Mouse (Mus musculus) mouse trophoblast stem cell (cell line): ENCODE measurements around the gene Rhbg.
"Not testable (repeated sequence)": the region's sequence is repeated elsewhere in the genome, so short reads cannot be mapped to it uniquely, and the experiment has no call there.

Experiments used
- in situ Hi-C, 2 experiments: fragments of 300-500 bp; cut with MseI, MboI; formaldehyde crosslinking; loops; 2 replicates in 1 of 2; 3 replicates in 1 of 2; pipeline ENCODE4 v1.15.1; 2025

Gene Rhbg

DNA sequence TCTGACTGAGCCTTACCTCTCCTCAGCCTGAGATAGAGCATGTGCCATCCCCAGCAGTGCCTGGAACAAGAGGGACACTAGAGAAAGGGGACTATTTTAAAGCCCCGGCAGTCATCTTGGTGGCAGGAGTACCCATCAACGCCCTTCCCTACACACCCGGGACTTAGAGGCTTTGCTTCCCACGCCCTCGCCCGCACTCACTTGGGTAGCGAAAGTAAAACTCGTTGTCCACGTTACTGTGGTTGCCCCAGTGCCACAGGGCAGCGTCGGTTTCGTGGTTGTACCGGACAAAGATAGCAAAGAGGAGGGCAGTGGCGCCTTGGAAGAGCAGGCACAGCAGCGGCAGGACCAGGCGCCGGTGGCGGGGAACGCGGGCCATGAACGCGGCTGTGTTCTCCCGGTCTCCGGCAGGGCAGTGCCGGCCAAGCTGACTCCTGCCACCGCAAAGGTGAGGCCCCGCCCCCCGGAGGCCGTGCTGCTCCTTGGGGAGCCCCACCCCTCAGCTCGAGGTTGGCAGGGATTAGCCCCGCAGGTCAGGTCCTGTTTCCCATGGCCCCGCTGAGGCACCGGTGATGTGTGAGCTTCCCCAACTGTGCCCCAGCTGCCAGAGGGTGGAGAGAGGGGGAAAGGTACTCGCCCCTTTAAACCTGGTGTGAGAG, at the start of gene Rhbg:
TSS of gene Rhbg (minus strand) at position 442 of the 659 bp plus-strand sequence.
- in situ Hi-C loops, result no loop called here

DNA sequence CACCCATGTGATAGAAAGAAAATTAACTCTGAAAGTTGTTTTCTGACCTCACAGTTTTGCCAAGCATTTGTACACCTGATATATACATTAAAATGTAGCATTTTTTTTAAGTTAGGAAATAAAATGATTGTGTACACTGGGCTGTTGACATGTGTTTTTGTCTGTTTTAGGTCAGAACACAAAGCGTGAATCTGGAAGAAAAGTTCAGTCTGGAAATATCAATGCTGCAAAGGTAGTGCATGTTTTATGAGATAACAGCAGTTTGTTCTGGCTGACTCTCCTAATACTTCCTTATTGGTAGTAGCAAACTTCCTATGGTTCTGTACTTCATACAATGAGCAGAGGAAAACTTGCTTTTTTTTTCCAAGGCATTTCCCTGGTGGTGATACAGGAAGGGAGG, 44.7 kb upstream of the Rhbg start:
- in situ Hi-C loops, result no loop called here

DNA sequence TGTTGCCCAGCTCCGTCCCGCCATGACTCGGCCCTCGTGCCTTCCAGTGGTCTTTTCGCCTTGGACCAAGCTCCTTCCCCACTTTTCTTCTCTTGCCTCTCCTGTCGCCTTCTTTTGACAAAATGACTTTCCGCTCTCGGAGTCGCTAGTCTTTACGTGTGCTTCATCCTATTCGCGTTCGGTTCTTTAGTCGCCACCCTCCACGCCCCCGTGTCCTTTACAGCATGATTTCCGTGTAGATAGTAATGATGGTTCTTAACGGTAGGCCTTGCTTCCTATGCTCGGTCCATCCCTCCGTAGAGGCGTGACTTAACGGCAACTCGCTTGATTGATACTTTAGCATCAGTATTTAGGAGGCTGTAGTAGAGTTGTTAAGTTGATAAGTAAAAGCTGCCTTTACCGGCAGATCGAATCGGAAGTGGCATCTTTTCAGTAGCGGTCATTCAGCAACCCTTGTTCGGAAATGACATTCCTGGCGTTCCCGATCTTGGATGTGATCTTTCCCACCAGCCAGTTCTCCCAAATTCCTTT, 42.9 kb upstream of the Rhbg start:
- in situ Hi-C loops, result no loop called here

DNA sequence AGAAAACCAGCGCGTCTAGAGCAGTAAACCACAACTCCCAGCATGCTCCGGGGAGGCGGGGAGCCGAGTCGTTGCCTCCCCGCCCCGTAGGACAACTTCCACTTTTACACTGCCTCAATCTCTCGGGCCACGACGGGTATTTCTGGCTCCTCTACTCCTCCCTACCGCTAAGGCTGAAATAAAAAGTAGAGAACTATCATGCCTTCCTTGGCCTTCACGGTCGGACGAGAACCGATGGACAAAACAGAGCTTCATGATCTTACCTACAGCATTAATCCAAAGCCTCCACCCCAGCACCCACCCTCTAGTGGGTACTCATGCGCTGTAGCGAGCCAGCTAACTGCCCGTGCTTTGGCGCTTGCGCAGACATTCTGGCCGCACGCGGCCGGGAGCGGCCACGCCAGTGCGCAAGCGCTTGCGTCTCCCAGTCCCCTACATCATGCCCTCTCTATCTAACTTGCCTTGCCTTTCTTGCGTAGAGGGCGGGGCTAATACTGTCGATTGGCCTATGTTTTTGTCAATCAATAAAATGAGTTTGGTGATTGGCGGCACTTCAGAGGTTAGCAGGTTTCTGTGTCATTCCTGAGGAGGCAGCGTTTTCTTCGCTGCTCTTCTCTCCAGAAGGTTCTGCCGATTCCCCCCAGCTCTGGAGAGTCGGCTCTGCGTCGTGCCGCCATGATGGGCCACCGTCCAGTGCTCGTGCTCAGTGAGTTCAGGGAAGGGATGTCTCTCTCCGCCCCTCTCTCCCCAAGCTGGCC, 42.2 kb upstream of the Rhbg start, which contains the start of the genes Tsacc and Cct3:
TSS of gene Tsacc (minus strand) at position 439 of the 758 bp plus-strand sequence.
TSS of gene Cct3 (plus strand) at position 556 of the 758 bp plus-strand sequence.
- in situ Hi-C loops, result no loop called here

DNA sequence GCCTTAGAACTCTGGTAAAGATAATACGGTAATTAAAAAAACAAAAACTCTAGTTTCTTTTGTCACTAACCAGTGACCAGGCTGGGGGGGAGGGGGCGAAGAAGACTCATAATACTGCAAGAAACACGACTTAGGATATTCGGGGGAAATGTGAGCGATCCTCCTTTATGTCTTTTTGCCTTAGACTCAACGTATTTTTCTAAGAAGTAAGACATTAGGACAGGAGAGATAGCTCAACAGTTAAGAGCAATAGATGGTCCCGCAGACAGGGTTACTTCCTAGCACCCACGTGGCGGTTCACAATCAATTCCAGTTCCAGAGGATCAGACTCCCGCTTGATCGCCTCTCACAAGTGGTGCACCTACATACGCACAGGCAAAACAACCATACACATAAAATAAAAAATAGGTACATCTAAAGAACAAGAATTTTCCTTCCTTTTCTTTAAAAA, 41.6 kb upstream of the Rhbg start:
- in situ Hi-C loops, result no loop called here

DNA sequence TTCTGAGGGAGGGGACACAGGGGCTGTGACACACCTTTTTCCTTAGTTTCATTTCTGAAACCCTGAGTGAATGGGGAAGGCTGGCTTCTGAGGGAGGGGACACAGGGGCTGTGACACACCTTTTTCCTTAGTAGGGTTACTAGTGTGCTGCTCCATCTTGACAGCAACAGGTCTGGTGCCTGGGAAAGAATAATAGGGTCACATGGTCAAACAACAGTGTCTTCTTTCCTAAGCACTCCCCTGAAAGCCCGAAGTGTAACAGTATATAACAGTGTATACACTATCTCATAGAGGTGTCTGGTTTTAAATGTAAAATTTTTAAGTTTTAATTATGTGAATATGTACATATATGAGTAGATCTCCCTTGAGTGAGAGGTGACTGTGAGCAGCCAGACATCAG, 40.8 kb upstream of the Rhbg start:
- in situ Hi-C loops, result not testable (repeated sequence)

DNA sequence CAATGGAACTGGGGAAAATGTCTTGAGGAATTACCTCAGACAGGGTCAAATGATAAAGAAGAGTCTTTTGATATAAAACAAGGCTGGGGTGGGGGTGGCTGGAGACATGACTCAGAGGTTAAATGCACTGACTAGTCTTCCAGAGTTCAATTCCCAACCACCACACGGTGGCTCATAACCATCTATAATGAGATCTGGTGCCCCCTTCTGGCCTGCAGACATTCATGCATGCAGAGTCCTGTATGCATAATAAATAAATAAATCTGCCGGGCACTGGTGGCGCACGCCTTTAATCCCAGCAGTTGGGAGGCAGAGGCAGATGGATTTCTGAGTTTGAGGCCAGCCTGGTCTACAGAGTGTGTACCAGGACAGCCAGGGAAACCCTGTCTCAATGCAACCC, 37.5 kb upstream of the Rhbg start:
- in situ Hi-C loops, result no loop called here

DNA sequence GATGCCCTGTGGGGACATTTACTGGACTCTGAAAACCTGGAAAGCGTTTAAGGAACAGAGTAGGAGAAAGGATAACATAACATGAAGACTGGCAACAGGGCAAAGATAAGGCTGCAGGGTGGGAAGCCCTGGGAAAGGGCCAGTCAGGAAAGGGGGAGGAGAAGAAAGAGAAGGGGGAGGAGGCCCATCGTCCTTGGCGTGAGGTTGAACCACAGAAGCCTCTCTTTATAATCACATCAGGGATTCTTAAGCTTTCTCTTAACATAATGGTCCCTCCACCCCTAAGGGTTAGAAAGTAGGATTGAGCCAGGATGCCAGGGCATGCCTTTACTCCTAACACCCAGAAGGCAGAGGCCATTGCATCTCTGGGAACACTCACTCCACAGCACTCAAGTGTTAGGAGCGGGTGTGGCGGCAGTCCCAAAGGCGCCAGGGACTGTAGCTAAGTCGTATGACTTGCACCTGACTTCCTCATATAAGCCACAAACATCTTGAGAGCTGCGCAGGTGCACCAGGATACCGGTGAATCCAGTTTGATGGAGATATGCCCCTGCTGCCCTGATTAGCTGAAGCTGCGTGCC, 33.7 kb upstream of the Rhbg start:
- in situ Hi-C loops, result not testable (repeated sequence)

DNA sequence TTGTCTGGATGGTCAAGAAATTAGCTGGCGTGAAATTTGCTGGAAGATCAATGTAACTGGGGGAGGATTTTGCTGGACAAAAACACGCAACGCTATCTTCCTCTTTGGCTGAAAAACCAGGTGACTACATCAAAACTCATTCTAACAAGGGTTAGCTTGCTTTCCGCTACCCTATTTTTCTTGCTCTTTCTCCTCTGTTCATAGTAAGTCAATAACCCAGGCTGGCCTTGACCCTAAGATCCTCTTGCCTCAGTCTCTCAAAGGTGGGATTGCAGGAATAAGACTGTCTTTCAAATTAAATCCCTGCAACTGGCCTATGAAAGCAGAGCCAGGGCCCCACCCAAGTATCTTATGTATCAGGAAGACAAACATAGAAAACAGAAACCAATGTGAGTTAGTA, 32.6 kb upstream of the Rhbg start, which contains the start of gene Gm38392:
TSS of gene Gm38392 (minus strand) at position 101 of the 400 bp plus-strand sequence.
- in situ Hi-C loops, result no loop called here

DNA sequence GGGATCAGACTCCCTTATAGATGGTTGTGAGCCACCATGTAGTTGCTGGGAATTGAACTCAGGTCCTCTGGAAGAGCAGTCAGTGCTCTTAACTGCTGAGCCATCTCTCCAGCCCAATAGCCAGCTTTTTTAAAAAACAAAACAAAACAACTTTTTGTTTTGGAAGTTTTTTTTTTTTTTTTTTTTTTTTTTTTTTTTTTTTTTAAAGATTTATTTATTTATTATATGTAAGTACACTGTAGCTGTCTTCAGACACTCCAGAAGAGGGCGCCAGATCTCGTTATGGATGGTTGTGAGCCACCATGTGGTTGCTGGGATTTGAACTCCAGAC, 31.0 kb upstream of the Rhbg start:
- in situ Hi-C loops, result not testable (repeated sequence)

DNA sequence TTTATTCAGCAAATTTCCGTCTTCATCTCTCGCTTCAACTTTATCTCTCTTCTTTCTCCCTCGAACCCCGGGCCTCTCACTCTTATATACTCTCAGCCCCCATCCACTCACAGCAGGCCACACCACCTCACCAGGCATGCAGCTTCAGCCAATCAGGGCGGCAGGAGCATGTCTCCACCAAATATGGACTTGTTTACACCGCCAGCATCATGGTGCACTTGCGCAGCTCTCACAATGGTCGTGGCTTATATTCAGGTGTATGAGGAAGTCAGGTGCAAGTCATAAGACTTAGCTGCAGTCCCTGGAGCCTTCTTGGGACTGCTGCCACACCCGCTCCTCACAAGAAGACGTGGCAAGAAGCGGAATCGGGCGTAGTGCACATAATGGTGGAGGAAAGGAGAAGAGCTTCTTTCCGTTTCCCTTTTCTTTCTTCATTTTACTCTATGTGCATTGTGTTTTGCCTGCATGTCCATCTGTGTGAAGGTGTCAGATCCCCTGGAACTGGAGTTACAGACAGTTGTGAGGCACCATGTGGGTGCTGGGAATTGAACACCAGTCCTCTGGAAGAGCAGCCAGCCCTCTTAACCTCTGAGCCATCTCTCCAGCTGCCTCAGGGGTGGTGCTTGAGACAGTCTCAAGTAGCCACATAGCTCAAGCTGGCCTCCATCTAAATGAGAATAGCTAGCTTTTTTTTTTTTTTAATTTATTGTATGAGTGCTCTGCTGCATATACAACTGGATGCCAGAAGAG, 30.5 kb upstream of the Rhbg start:
- in situ Hi-C loops, result not testable (repeated sequence)

DNA sequence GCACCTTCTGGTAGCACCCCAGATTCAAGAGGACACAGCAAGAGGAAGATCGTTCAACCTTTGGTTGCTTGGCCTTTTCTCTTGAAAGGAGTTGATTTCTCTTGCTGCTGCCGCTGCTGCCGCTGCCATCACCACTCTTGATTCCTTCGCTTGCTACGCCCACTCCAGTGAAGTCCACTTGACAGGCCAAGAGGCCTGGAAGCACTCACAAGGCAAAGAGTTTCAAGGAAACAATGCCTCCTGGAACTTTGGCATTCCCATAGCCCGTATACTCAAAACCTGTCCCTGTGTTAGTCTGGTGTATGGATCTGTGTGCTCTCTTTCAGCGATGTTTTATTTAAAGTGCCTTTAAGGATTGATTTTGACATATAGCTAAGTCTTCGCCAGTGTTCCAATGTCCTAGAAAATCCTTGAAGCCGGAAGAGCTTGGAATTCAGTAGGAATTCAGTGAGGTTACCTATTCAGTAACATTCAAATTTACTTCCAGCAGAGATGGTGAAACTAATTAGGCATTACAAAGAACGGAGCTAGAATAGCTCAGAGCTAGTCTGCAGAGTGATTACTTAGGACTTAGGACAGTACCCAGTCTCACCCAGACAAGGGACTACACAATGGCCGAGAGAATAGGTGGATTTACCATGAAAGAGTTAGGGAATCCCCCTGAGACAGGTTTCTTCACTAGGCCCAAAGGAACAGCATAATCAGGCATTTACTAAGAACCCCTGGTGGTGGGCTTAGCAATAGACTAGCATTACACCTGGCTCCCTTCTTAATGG, 26.8 kb upstream of the Rhbg start:
- in situ Hi-C loops, result not testable (repeated sequence)

DNA sequence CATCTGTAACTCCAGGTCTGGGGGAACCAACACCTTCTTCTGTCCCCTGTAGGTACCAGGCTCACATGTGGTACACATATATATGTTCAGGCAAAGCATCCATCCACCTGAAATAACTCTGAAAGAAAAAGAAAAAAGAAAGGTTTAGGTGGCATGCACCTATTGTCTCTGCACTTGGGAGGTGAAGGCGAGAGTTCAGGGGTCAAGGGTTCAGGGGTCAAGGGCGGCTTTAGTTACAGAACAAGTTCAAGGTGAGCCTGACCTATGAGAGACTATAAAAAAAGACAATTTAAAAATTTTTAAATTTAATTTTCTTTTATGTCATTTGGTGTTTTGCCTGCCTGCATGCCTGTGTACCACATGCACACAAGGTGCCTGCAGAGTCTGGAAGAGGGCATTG, 25.5 kb upstream of the Rhbg start:
- in situ Hi-C loops, result no loop called here

DNA sequence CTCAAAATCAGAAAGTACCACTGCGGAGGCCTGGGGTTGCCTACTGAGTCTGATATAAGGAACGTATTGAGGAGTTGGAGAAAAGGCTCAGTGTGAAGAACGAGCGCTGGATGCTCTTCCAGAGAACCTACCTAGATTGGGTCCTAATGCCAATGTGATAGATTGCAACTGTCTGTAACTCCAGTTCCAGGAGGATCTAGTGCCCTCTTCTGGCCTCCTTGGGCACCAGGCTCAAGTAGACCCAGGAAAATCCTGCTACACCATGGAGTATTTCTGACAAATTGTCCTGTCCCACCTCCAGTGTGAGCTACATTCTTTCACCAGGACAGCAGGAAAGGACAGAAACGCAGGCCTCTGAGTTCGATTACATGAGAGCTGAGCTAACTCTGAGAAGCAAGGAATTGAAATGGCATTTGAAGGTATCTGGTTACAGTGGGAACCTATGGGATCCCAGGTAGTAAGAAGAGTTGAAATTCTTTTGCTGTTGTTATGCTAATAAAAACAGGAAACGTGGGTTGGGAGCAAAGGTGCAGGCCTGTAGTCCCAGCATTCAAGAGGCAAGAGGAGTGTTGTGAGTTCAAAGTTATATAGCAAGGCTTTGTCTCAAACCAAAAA, 22.1 kb upstream of the Rhbg start:
- in situ Hi-C loops, result no loop called here

DNA sequence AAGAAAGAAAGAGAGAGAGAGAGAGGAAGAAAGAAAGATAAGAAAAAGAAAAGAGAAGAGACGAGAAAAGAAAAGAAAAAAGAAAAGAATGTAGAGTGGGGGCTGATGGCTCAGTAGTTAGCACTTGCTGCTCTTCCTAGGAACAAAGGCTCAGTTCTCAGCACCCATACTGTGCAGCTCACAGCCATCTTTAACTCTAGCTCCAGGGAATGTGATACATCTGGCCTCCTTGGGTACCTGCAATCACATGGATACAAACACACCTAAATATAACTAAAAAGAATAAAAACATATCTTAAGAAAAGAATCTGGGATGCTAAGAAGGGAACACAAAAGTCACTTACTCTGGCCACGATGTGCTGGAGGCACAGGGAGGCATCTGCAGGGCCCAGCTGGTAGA, 21.6 kb upstream of the Rhbg start:
- in situ Hi-C loops, result no loop called here

DNA sequence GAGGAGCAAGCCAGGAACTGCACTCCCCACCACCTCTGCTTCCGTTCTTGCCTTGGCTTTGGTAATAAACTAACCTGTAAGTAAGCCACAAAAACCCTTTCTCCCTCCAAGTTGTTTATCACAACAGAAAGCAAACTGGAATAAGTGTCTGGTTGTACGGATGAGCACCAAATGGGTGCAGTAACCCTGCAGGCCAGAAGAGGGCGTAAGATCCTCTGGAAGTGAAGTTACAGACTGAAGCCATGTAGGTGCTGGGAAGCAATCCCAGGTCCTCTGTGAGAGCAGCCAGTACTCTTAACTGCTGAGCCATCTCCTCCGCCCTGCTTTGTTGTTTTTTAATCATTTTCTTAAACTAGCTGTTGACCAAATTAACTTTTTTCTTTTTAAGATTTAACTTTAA, 19.5 kb upstream of the Rhbg start:
- in situ Hi-C loops, result no loop called here

DNA sequence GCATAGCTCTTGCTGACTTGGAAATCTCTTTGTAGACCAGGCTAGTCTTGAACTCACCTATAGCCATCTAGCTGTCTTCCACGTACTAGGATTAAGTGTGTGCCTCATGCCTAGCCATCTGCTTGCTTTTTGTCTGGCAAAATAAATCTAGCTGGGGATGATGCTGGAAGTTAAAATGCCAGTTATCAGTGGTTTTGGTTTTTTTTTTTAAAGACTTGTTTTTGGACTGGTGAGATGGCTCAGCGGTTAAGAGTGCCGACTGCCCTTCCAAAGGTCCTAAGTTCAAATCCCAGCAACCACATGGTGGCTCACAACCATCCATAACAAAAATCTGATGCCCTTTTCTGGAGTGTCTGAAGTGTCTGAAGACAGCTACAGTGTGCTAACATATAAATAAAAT, 17.4 kb upstream of the Rhbg start:
- in situ Hi-C loops, result no loop called here

DNA sequence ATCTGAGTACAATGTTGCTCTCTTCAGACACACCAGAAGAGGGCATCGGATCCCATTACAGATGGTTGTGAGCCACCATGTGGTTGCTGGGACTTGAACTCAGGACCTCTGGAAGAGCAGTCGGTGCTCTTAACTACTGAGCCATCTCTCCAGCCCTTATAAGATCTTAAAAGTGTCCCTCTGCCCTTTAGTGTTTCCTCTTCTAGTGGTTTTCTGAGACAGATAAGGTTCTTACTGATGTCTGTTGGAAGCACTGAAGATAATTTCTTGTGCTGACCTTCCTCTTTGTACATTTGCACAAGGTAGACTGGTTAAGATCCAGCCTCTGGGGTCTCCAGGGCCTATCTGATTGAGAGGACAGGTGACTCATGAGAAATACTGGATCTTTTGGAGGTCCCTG, 16.8 kb upstream of the Rhbg start:
- in situ Hi-C loops, result not testable (repeated sequence)

DNA sequence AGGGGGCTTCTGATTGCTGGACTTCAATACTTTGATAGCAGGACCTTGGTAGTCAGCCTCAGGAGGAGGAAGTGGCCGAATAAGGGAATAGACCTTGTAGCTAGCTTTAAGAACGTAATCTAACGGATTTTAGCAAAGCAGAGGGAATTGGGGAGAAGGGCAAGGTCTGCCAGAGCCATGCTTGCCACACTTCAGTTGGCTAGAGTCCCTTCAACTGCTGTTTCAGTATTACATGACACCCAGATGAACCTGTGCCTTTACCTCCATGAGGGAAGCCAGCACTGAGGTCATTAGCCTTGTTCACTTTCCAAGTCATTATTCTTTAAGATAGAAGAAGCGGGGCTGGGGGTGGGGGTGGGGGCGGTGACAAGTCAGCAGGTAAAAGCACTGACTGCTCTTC, 14.5 kb upstream of the Rhbg start:
- in situ Hi-C loops, result no loop called here

DNA sequence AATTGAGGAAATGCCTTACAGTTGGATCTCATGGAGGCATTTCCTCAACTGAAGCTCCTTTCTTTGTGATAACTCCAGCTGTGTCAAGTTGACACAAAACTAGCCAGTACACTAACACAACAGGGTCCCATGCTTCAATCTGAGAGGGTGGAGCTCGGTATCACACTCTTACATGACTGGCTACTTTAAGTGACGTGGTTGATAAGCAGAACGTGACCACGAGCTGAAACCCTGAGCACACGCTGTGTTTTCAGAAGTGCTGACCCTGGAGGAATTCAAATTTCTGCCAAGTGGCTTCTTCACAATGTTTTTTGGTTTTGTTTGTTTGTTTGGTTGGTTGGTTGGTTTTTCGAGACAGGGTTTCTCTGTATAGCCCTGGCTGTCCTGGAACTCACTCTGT, 13.5 kb upstream of the Rhbg start:
- in situ Hi-C loops, result not testable (repeated sequence)

DNA sequence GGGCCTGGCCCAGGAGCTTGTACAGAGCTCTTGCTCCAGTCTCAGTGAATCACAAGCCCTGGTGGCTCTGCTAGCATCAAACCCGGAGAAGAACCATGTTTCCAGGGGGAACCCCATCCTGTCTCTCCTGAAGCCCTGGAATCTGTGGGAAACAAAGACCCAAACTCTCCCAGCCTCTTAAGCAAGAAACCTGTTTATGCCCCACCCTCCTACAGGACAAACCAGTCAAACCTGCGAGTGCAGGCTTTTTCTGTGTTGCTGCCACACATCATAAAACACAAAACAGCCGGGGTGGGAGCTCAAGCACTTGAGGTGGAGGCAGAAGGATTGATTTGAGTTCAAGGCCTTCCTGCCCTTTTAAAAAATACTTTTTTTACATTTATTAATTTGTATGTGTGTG, 7.8 kb upstream of the Rhbg start:
- in situ Hi-C loops, result no loop called here
